Mouse (Mus musculus): ENCODE measurements around the gene Cdc42bpb. TPM values are rescaled to one million over a fixed set of nuclear protein-coding genes. Genes with fewer than 3 reads are reported as not detected.

Cdc42bpb gene
- polyA plus RNA-seq, 2 experiments from 2014 or later = 0.25 to 0.27 TPM

DNA sequence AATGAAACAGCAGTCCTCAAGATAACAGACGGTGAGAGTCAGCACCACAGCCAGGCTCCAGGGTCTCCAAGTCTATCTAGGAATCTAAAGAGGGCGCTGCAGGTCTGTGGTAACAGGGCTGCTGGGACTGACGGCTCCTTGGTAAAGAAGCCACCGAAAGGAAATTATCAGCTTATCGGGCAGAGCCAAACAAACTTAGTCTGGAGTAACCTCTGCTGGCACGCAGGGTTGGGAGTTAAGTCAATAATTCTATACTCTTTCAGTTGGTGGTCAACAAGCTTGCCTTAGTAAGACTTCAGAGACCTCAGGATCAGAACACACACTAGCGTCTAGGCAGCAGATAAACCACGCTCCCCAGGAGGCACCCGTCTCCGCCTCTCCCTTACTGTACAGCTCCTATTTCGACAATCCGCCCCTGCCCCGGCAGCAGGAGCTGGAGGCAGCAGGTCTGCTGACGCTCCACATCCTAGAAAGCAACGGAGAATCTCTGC is 39.6 kb downstream of the Cdc42bpb start:
- ATAC-seq = no peak

- no peak for ATAC-seq
Measured at GRCm38 (mm10) chr12:111333020-111333605, 44.4 kb downstream of the Cdc42bpb start.

DNA sequence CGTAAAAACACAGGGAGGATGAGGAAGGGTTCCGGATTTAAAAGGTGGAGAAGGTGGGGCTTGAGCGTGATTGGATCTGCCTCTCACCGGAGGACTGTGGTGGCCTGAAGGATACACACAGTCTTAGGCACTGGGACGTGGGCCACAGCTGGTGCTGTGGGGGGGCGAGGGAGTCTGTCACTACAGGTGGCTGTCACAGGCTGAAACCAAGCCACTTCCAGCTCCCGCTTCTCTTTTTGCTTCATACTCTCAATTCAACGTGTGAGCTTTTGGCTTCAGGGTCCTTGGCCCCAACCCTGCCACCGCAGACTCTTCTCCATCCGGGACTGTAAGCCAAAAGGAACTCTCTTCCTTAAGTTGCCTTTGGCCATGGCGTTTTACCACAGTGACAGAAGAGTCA is 45.1 kb downstream of the Cdc42bpb start:
- no peak for ATAC-seq

- ATAC-seq = no peak
Measured at GRCm38 (mm10) chr12:111331573-111331972, 45.9 kb downstream of the Cdc42bpb start.

DNA sequence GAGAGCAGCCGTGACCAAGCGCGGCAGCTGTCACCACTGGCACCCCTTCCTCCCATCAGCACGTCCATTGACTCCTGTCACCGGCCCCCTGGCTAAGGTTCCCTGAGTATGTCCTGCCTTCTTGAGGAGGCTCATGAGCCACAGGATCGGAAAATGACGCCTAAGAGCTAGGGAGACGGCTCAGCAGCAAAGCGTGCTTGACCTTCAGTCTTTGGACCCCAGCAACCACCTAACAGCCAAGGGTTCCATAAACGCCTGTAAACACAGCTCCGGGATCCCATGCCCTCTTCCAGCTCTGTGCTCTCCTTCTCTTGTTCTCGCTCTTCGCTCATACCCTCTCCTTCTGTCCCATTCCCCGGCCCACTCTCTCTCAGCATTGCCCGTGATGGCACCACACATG is 48.2 kb downstream of the Cdc42bpb start:
- no peak for ATAC-seq

DNA sequence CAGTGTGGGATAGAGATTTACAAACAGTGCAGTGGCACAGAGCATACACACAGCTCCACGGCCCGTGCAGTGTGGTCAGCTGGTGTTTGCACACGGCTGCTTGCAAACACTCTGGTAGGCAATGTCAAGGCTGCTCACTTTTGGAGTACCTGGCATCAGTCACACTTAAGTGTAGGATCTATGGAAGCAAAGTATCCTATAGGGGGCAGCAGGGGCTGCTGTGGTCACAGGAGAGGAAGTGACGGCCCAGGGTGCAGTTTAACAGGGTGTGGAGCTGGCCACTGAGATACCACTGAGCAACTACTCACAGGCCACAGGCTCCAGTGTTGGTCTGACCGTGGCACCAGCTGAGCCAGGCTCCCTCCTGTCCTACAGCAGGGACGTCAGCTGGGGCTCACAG is 49.2 kb downstream of the Cdc42bpb start:
- no peak for ATAC-seq

DNA sequence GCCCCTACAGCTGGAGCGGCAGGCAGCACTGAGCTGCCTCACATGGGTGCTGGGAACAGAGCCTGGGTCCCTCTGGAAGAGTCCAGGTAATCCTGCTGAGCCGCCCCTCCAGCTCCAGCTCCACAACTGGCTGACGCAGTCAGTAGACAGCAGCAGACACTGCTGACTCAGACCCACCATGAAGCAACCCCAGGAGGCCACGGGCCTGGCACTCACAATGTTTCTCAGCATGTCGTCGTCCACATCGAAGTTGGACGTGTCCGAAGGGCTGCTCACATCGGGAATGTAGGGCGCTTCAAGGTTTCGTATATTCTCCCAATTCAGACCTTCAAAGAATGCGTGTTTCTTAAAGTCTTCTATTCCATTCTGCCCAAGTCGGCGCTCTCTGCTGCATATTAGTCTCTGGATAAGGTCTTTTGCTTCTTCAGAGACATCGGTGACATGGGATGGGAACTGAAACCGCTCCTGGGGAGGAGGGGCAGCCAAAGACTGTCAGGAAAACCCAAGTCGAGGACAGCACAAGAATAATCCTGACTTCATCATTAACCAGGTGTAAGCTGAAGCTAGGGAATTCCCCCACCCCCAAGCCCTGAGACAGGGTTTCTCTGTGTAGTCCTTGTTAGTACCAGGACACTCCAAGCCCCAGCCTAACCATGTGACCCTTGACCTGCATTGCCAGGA is 51.6 kb downstream of the Cdc42bpb start:
- no peak for ATAC-seq

DNA sequence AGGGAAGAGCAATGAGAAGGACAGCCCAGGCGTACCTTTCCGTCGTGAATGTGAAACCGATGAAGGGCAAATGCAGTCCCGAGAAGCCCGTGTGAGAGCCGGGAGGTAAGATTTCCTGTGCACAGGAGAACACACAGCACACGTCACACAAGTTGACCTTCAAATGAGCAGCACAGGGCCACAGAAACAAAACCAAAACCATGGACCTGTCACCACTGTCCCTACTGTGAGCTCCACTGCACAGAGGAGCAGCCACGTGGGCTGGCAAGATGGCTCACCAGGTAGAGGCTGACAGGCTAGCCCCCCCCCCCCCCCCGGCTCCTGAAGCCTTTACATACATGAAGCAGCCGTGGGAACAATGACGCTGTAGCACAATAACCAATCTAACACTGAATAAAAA is 52.6 kb downstream of the Cdc42bpb start:
- no peak for ATAC-seq

DNA sequence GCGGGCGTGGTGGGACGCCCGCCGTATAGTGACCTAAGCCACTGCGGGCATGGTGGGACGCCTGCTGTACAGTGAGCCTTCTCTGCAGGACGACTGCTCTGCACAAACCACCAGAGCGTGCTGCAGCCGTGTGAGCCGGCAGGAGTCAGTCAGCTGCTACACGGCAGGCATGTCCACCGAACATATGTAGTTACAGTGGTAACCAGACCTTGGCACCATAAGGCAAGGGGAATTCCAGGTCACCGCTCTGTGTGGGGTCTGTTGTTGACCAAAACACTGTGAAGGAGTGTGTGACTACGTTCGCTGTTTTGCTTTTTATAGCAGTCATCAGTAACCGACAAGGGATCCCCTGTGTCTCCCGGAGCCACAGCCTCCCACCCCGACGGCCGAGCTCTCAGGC is 53.0 kb downstream of the Cdc42bpb start:
- no peak for ATAC-seq

DNA sequence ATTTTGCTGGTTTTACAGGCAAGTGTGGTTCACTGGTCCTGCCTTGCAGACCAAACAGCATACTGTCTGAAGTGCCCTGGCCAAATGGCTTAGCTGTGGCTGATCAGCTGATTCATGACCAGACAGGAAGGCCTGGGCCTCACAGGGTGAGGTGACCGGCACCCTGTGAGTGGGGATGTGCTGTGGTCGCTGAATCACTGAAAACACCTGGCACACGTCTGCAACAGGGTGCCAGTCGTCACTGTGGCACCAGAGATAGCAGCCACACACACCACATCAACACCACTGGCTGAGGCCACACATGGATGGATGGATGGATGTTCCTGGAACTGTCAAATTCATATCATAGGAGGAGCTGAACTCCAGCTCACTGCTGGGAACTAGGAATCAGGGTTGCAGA is 54.1 kb downstream of the Cdc42bpb start:
- ATAC-seq = no peak

DNA sequence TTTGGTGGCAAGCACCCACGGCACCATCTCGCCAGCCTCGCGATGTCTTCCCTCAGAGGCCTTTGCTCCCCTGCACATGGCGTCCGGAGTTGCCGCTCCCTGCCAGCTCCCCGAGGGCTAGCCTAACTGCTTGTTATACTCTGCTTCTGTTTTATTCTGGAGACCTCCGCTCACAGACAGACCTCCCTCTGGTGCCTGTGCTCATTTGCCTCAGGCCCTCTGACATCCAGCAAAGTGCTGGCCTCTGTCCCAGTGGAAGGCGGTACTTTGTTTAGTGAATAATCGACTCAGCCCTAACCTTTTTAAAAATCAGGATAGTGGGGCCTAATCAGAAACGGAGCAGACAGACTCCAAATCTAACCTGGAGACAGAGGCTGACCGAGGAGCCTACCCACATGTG is 55.7 kb downstream of the Cdc42bpb start:
- no peak for ATAC-seq

- no peak for ATAC-seq
Measured at GRCm38 (mm10) chr12:111320549-111320948, 57.0 kb downstream of the Cdc42bpb start.

GRCm38 (mm10) chr12:111317694-111318093 is 59.8 kb downstream of the Cdc42bpb start:
- no peak for ATAC-seq

DNA sequence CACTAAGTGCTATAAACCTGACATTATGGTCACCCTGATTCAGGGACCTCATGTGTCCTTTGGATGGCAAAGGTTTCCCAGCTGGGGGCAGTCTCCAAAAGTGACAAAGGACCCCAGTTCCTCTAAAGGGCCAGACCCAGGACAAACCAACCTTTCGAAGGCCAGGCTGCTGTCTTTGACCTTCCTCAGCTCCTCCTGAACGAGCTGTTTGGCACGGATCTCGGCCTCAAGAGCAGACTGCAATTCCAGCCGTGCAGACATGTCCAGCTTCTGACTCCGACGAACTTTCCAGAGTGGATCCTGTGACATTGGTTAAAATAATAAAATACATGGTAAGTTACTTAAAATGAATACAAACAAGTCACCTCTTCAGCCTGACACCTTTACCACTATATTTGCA is 63.2 kb downstream of the Cdc42bpb start:
- no peak for ATAC-seq

- no peak for ATAC-seq
Measured at GRCm38 (mm10) chr12:111311775-111312174, 65.7 kb downstream of the Cdc42bpb start.

GRCm38 (mm10) chr12:111309931-111310330 is 67.6 kb downstream of the Cdc42bpb start:
- no peak for ATAC-seq

GRCm38 (mm10) chr12:111309256-111309655 is 68.3 kb downstream of the Cdc42bpb start:
- no peak for ATAC-seq

DNA sequence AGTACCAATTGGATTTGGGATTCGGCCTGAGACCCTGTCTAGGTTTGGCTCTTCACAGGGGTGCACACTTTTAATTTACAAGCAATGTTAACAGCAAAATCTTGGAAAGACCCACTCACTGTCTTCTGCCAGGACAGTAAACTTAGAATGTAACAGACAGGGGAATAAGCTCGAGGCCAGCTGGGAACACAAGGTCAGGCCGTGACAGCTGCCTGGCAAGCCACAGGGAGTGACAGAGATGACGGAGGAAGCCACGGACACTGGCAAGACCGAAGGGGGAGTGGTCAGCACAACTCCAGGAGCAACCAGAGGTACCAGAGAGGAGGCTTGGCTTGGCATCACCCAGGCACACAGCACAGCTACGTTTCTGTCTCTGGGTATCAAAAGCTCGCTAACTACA is 70.7 kb downstream of the Cdc42bpb start:
- ATAC-seq = no peak

DNA sequence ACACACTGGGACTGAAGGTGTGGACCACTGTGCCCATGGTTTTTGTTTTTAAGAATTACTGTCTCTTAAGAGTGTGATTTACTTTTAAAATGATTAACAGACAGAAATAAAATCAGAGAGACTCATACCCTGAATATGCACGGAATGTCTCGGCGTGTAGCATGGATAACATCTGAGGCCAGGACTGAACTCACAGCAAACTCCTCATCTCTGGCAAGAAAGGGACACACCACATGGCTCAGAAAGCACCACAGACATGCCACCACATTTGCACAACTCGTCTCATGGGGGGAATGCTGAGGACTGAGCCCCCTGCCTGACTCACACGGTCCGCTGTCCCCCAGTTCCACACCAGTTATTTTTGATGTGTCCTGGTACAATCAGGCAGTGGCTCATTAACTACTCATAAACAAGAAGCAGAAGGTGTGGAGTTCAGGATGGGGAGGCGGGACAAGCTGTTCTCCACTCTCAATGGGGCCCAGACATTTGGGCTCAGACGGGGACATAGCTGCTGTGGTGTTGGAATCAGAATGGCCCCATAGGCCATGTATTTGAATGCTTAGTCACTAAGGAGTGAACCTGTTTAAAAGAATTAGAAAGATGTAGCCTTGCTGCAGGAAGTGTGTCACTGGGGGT is 73.7 kb downstream of the Cdc42bpb start:
- no peak for ATAC-seq

GRCm38 (mm10) chr12:111302018-111302345 is 75.5 kb downstream of the Cdc42bpb start:
- no peak for ATAC-seq

- ATAC-seq = no peak
Measured at GRCm38 (mm10) chr12:111301322-111302017, 76.0 kb downstream of the Cdc42bpb start.

- no peak for ATAC-seq
Measured at GRCm38 (mm10) chr12:111293025-111293424, 84.5 kb downstream of the Cdc42bpb start.

GRCm38 (mm10) chr12:111284532-111284931 is 93.0 kb downstream of the Cdc42bpb start:
- no peak for ATAC-seq

DNA sequence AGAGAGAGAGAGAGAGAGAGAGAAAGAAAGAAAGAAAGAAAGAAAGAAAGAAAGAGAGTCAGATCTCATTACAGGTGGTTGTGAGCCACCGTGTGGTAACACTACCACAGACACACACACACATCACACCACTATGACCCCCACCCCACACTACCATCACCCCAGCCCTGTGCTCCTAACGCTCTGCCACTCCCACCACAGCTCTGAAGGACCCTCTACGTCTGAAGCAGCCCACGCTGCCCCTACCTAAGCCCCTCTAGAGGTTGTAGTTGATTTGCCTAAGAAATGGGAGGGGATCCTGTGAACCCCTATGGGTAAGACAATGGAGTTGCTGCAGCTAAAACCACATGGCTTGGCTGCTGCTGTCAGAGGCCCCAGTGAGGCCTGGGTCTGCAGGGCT is 93.9 kb downstream of the Cdc42bpb start:
- no peak for ATAC-seq

Data from activated CD4-positive, CD25-positive, alpha-beta regulatory T cell, adult 4 months (primary cell).